ENCODE assay signal across 13 mouse cellular contexts in the genomic region with DNA sequence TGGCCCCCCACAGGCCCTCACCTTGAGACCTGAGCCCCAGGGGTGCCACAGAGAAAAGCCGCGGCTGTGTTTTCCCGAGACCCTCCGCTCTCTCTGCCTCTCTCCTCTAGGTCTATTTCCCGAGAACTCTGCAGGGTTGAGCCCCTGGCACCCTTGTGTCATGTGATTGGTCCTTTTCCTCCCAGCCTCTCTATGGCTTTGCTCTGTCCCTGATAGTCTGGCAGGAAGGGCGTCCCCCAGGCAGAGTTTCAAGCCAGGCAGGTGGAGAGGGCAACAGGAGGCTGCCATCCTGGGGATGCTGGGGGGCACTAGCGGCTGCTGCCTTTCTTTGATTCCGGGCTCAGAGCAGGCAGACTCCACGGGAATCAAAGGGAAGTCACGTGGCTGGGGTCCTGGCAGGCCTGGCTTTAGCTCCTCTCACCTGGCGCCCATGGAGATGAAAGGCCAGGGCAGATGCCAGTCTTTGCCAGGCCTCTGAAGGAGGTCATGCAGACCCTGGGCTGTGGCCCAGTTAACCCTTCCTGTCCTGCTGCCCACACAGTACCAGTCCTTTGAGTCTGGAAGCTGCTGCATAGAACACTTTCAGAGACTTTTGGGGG. TPM values are rescaled to one million over a fixed set of nuclear protein-coding genes. Genes with fewer than 3 reads are reported as not detected.
DNase-seq lines count a peak whose midpoint lies in the region; ATAC-seq lines count a peak whose summit lies in the region.
"Had no signal": no experiment of that assay in that cellular context is flagged by ENCODE, and none has a peak within 500 bp of the region (broad histone marks: within the 10 kb centered on the region; RNA-seq: fewer than 3 reads in every experiment).

No protein-coding gene starts in this region.

- H3K27me3 ChIP-seq in hindbrain, embryonic 13.5 days = peaks cover 87% of the 10 kb centered on the region
- peaks cover 27% of the 10 kb centered on the region for H3K27me3 ChIP-seq in midbrain, embryonic 15.5 days (replicated peaks)

- peak overlapping the region; percentile 32 for H3K4me2 ChIP-seq in hindbrain, embryonic 13.5 days
- peak overlapping the region; percentile 22 for H3K4me2 ChIP-seq in midbrain, embryonic 15.5 days
- H3K4me2 ChIP-seq: kidney, embryonic 15.5 days; liver, embryonic 11.5 days had no signal

- peak; percentile 74 for DNase-seq in left cerebral cortex, postnatal 4 days
- DNase-seq in left cerebral cortex, adult 9 months (ENCODE audit: low spot score in 2 of 2) = no peak
- peak; percentile 78 for DNase-seq in cerebellum, postnatal 36 days
- no peak for DNase-seq in thymus, postnatal 4 days
- DNase-seq in layer of hippocampus, adult 9-10 months (ENCODE audit: low spot score) = no peak
- no peak for DNase-seq in spleen, adult 12 weeks (ENCODE audit: low spot score)
- DNase-seq: heart, adult 18-20 months; lung, postnatal 14 days had no signal

- peak overlapping the region; percentile 56 for H3K9ac ChIP-seq in hindbrain, embryonic 13.5 days
- H3K9ac ChIP-seq in midbrain, embryonic 15.5 days = no peak overlapping the region
- H3K9ac ChIP-seq: kidney, embryonic 15.5 days had no signal

- intact Hi-C loops in left cerebral cortex, postnatal 4 days (cut with DNase I) = no loop called here

- H3K4me3 ChIP-seq in hindbrain, embryonic 13.5 days = no peak overlapping the region
- H3K4me3 ChIP-seq in midbrain, embryonic 15.5 days = no peak overlapping the region
- H3K4me3 ChIP-seq: kidney, embryonic 15.5 days had no signal

- WGBS in hindbrain, embryonic 13.5 days = 3% methylated on average over 11 of the region's 11 CpGs
- 4% methylated on average over 11 of the region's 11 CpGs for WGBS in midbrain, embryonic 15.5 days

- H3K9me3 ChIP-seq in hindbrain, embryonic 13.5 days = no peaks in the 10 kb centered on the region
- H3K9me3 ChIP-seq in midbrain, embryonic 15.5 days = no peaks in the 10 kb centered on the region
- H3K9me3 ChIP-seq: G1E; kidney, embryonic 15.5 days had no signal

- peak; percentile 41; the same call in 1 of the 2 replicates for ATAC-seq in hindbrain, embryonic 13.5 days (ENCODE audit: low FRiP score)
- peak; percentile 43 for ATAC-seq in midbrain, embryonic 15.5 days (replicated peaks)

- H3K27ac ChIP-seq in hindbrain, embryonic 13.5 days = peak overlapping the region; percentile 74
- peak overlapping the region; percentile 70 for H3K27ac ChIP-seq in midbrain, embryonic 15.5 days
- H3K27ac ChIP-seq: kidney, embryonic 15.5 days had no signal

- H3K36me3 ChIP-seq in hindbrain, embryonic 13.5 days = no peaks in the 10 kb centered on the region
- no peaks in the 10 kb centered on the region for H3K36me3 ChIP-seq in midbrain, embryonic 15.5 days (replicated peaks)
- H3K36me3 ChIP-seq: G1E; kidney, embryonic 15.5 days had no signal

- peaks cover 45% of the 10 kb centered on the region for H3K4me1 ChIP-seq in hindbrain, embryonic 13.5 days (replicated peaks)
- peaks cover 49% of the 10 kb centered on the region for H3K4me1 ChIP-seq in midbrain, embryonic 15.5 days

RNA-seq across cellular contexts. Expression of gene Cdh22, which starts 8.6 kb away (rescaled TPM):
- 10 to 100 TPM in 1 of 2 experiments, 1 to 10 TPM in 1; 8.3 to 12.3 TPM for total RNA-seq in left cerebral cortex, postnatal 4 days (2021)
- polyA plus RNA-seq in hindbrain, embryonic 13.5 days (2015; fragmentation: Nextera tagmentation; extraction: Ambion mirVana) = 9.4 and 11.4 TPM in 2 replicates
- 20.8 and 21.2 TPM in 2 replicates for polyA plus RNA-seq in midbrain, embryonic 15.5 days (2015; fragmentation: Nextera tagmentation; extraction: Ambion mirVana)
- polyA plus RNA-seq: G1E had no signal

RNA-seq across cellular contexts. Expression of gene Slc35c2, which starts 44.4 kb away (rescaled TPM):
- 10 to 100 TPM; 36.4 to 37.1 TPM for total RNA-seq in left cerebral cortex, postnatal 4 days (2021)
- polyA plus RNA-seq in hindbrain, embryonic 13.5 days (2015; fragmentation: Nextera tagmentation; extraction: Ambion mirVana) = 61.5 and 68.1 TPM in 2 replicates
- polyA plus RNA-seq in midbrain, embryonic 15.5 days (2015; fragmentation: Nextera tagmentation; extraction: Ambion mirVana) = 72.8 and 74.1 TPM in 2 replicates

Comparison
In these comparisons a context has a peak if more than half of its experiments do, and no peak if none do; other contexts are left out.
1. DNase-seq: peak in left cerebral cortex, postnatal 4 days (single experiment) and cerebellum, postnatal 36 days (2 of 2); none in left cerebral cortex, adult 9 months (0 of 2), thymus, postnatal 4 days (single experiment), layer of hippocampus, adult 9-10 months (single experiment) and spleen, adult 12 weeks (single experiment).